Mouse (Mus musculus) CH12.LX (cell line): ENCODE data around the gene Acox2. TPM values are rescaled to one million over a fixed set of nuclear protein-coding genes. Genes with fewer than 3 reads are reported as not detected.

Source experiments
- DNase-seq: peaks from one replicate; pipeline ENCODE4 v3.0.0-alpha.2; 2013; ENCODE audit errors: extremely low read depth
- H3K27ac ChIP-seq: 2 replicates; pipeline ENCODE4 v1.5.1; 2012; ENCODE audit warnings: low read depth, mild to moderate bottlenecking, control low read depth, moderate library complexity; ENCODE audit not compliant: insufficient read depth
- H3K27me3 ChIP-seq: replicated peaks from 2 replicates; pipeline ENCODE3; 2012; ENCODE audit warnings: inconsistent platforms
- H3K36me3 ChIP-seq, 2 experiments: replicated peaks in 1 of 2; 2 replicates each; pipeline versions ENCODE3 to v1.6.1; 2012; ENCODE audit warnings: inconsistent platforms in 1 of 2, low read length in 1 of 2, mild to moderate bottlenecking in 1 of 2, mixed read lengths in 1 of 2, moderate library complexity in 1 of 2; ENCODE audit not compliant: control insufficient read depth in 1 of 2, insufficient read depth in 1 of 2
- H3K4me1 ChIP-seq, 2 experiments: 2 replicates each; pipeline ENCODE4 v1.6.1; 2012; ENCODE audit warnings: inconsistent platforms in 1 of 2, moderate library complexity in 1 of 2; ENCODE audit not compliant: insufficient read depth in 2 of 2, control insufficient read depth in 1 of 2
- H3K4me2 ChIP-seq: 2 replicates; pipeline ENCODE4 v1.6.1; 2012; ENCODE audit warnings: low read depth, mild to moderate bottlenecking, control low read depth; ENCODE audit not compliant: poor library complexity, insufficient read depth, severe bottlenecking
- H3K4me3 ChIP-seq, 3 experiments: fragments of 150-350 bp in 1 of 3; sonication (generic) in 1 of 3; replicated peaks in 1 of 3; 2 replicates each; pipeline versions ENCODE3 to v1.5.1; 2011 to 2012; ENCODE audit warnings: low read depth in 2 of 3, low read length in 2 of 3, mild to moderate bottlenecking in 2 of 3, moderate library complexity in 2 of 3, control low read depth in 1 of 3, improper control_type of control experiment in 1 of 3, inconsistent platforms in 1 of 3, mixed read lengths in 1 of 3; ENCODE audit not compliant: poor library complexity in 1 of 3
- H3K79me2 ChIP-seq: replicated peaks from 2 replicates; pipeline ENCODE4 v1.6.1; 2012; ENCODE audit warnings: mild to moderate bottlenecking, moderate library complexity; ENCODE audit not compliant: control insufficient read depth, poor library complexity, insufficient read depth, severe bottlenecking; ENCODE audit errors: extremely low read depth
- H3K9ac ChIP-seq: 2 replicates; pipeline ENCODE4 v1.6.1; 2012; ENCODE audit warnings: low read depth, mild to moderate bottlenecking, control low read depth, moderate library complexity; ENCODE audit not compliant: insufficient read depth
- H3K9me3 ChIP-seq: replicated peaks from 2 replicates; pipeline ENCODE3; 2012; ENCODE audit warnings: low read length, inconsistent platforms, mixed read lengths
- BHLHE40 ChIP-seq: IDR thresholded peaks from 2 replicates; pipeline ENCODE4 v1.6.1; 2011; ENCODE audit warnings: mild to moderate bottlenecking, low read depth, low read length, improper control_type of control experiment
- CHD1 ChIP-seq: IDR thresholded peaks from 2 replicates; pipeline ENCODE4 v1.6.1; 2012; ENCODE audit warnings: low read depth, low read length, improper control_type of control experiment, inconsistent platforms
- E2F4 ChIP-seq: IDR thresholded peaks from 2 replicates; pipeline ENCODE4 v1.6.1; 2011; ENCODE audit warnings: low read depth, low read length, improper control_type of control experiment; ENCODE audit not compliant: insufficient replicate concordance
- ELF1 ChIP-seq: IDR thresholded peaks from 2 replicates; pipeline ENCODE4 v1.6.1; 2014; ENCODE audit warnings: low read depth, mild to moderate bottlenecking, inconsistent platforms, low read length, improper control_type of control experiment
- GABPA ChIP-seq: IDR thresholded peaks from 2 replicates; pipeline ENCODE4 v1.6.1; 2012; ENCODE audit warnings: low read depth, low read length, improper control_type of control experiment, inconsistent platforms; ENCODE audit not compliant: insufficient replicate concordance
- JUN ChIP-seq: IDR thresholded peaks from 2 replicates; pipeline ENCODE4 v1.6.1; 2011; ENCODE audit warnings: low read depth, mild to moderate bottlenecking, low read length, improper control_type of control experiment, moderate library complexity; ENCODE audit not compliant: insufficient read depth
- MAFK ChIP-seq: IDR thresholded peaks from 2 replicates; pipeline ENCODE4 v1.6.1; 2011; ENCODE audit warnings: low read length, improper control_type of control experiment; ENCODE audit not compliant: insufficient replicate concordance
- MAX ChIP-seq: IDR thresholded peaks from 2 replicates; pipeline ENCODE4 v1.6.1; 2011; ENCODE audit warnings: low read length, improper control_type of control experiment
- MAZ ChIP-seq: IDR thresholded peaks from 2 replicates; pipeline ENCODE4 v1.6.1; 2012; ENCODE audit warnings: low read depth, mild to moderate bottlenecking, inconsistent platforms, low read length, improper control_type of control experiment, moderate library complexity
- MEF2A ChIP-seq: IDR thresholded peaks from 2 replicates; pipeline ENCODE4 v1.6.1; 2014; ENCODE audit warnings: low read depth, mild to moderate bottlenecking, inconsistent platforms, low read length, improper control_type of control experiment, borderline replicate concordance
- MXI1 ChIP-seq: IDR thresholded peaks from 2 replicates; pipeline ENCODE4 v1.6.1; 2011; ENCODE audit warnings: mild to moderate bottlenecking, low read depth, low read length, improper control_type of control experiment
- POLR2A ChIP-seq: IDR thresholded peaks from 2 replicates; pipeline ENCODE4 v1.6.1; 2011; ENCODE audit warnings: low read depth, mild to moderate bottlenecking, improper control_type of control experiment, low read length
- POLR2AphosphoS2 ChIP-seq: IDR thresholded peaks from 2 replicates; pipeline ENCODE4 v1.6.1; 2011; ENCODE audit warnings: low read depth, low read length, improper control_type of control experiment
- RAD21 ChIP-seq: IDR thresholded peaks from 2 replicates; pipeline ENCODE4 v1.6.1; 2011; ENCODE audit warnings: low read depth, mild to moderate bottlenecking, low read length, improper control_type of control experiment, moderate library complexity
- UBTF ChIP-seq: IDR thresholded peaks from 2 replicates; pipeline ENCODE4 v1.6.1; 2012; ENCODE audit warnings: low read depth, mild to moderate bottlenecking, inconsistent platforms, low read length, improper control_type of control experiment, moderate library complexity
- ZKSCAN1 ChIP-seq: IDR thresholded peaks from 2 replicates; pipeline ENCODE4 v1.6.1; 2012; ENCODE audit warnings: low read depth, inconsistent platforms, low read length, improper control_type of control experiment, borderline replicate concordance
- ZMIZ1 ChIP-seq: IDR thresholded peaks from 2 replicates; pipeline ENCODE4 v1.6.1; 2012; ENCODE audit warnings: low read depth, mild to moderate bottlenecking, inconsistent platforms, low read length, improper control_type of control experiment
- ZNF384 ChIP-seq: IDR thresholded peaks from 2 replicates; pipeline ENCODE4 v1.6.1; 2012; ENCODE audit warnings: low read depth, low read length, improper control_type of control experiment, inconsistent platforms
- dilution Hi-C: fragments of 300-500 bp; cut with MboI; formaldehyde crosslinking; loops from 2 replicates; pipeline ENCODE4 v1.14.3; 2020; ENCODE audit warnings: low sequenced_read_pairs; ENCODE audit not compliant: extremely low pct_unique_long_range_greater_than_20kb, extremely low pct_ligation_motif_present
- in situ Hi-C: fragments of 300-500 bp; cut with MboI; formaldehyde crosslinking; loops from 3 replicates; pipeline ENCODE4 v1.14.3; 2019; ENCODE audit warnings: low sequenced_read_pairs, low pct_ligation_motif_present, low pct_unique_long_range_greater_than_20kb, mixed read lengths
- polyA plus RNA-seq: library from polyadenylated mRNA; unstranded; fragments of >175 nt; gene quantifications from 2 replicates; pipeline ENCODE4 v1.2.1, GENCODE M21; 2012; ENCODE audit warnings: low read depth; ENCODE audit not compliant: insufficient read length
- total RNA-seq, 2 experiments: library from RNA; depleted of rRNA; stranded (reverse); fragments of 300-350 nt in 1 of 2; fragments of >200 nt in 1 of 2; gene quantifications; 2 replicates each; pipeline ENCODE4 v1.2.3; 2012 to 2014

Gene Acox2
- total and polyA plus RNA-seq, 3 experiments: not detected

DNA sequence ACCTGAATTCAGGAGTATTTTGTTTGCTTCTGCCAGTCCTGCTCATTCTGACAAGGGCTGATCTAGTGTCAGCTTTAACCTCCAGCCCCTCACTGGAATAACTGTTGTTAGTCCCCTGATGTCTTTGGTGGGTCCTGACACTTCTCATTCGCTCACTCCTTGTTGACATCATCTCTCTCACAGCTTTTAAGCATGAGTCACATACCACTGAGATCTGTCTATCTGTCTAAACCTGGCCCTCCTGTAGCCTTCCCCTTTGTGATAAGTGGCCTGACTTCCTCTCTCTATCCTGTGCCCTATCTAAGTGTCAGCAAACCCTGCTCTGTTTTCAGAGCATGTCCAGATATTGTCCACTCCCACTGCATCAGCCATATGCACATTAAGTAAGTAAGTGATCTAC, 25.9 kb downstream of the Acox2 start:
- dilution Hi-C loops: no loop called here
- no peak for DNase-seq
- Histone ChIP-seq H3K4me2 (no peak overlapping the region), H3K4me1 (peaks cover 9 to 12% of the 10 kb centered on the region in 2 experiments), H3K27ac (no peak overlapping the region), H3K4me3 (no peak overlapping the region), H3K9ac (no peak overlapping the region), H3K79me2 (no peaks in the 10 kb centered on the region), H3K36me3 (no peaks in the 10 kb centered on the region), H3K27me3 (no peaks in the 10 kb centered on the region), H3K9me3 (no peaks in the 10 kb centered on the region)
- in situ Hi-C loops: no loop called here
- TF ChIP-seq MEF2A: no peak
- no peak for TF ChIP-seq GABPA
- TF ChIP-seq UBTF: no peak

DNA sequence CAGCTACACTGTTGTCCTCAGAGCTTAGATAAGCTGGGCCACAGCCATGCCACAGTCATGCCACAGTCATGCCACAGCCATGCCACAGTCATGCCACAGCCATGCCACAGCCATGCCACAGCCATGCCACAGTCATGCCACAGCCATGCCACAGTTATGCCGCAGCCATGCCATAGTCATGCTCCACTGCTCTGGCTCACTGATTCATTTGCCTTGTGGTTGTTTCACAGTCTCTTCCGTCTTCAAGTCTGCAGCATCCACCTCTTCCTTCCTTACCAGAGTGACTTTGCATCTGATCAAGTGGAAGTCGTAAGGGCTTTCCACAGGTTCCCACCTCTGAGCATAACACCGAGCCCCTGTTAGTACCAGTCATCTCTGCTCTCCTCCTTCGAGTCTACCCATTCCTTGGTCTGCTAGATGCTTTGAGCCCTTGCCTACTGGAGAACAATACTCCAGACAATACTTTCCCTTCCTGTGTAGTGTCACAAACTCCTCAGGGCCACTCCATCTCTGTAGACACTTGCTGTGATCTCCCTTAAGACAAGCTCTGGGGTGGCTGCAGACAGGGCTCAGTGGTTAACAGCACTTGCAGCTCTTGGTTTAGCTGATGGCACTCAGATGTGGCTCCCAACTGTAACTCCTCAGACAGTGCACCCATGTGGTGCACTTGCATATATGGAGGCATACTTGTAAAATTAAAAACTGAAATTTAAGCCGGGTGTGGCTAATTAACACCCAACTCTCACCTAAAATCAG, 26.8 kb downstream of the Acox2 start:
- no peak overlapping the region for H3K27ac ChIP-seq
- dilution Hi-C loops (no loop called here), in situ Hi-C loops (no loop called here)
- peaks cover 8 to 11% of the 10 kb centered on the region in 2 experiments for H3K4me1 ChIP-seq
- peak overlapping the region in 1 of 3 experiments; percentile 27 for H3K4me3 ChIP-seq
- no peaks in the 10 kb centered on the region for H3K79me2 ChIP-seq
- TF ChIP-seq POLR2AphosphoS2 (no peak), MAX (no peak), RAD21 (no peak), E2F4 (no peak), CHD1 (no peak), ZKSCAN1 (no peak), GABPA (no peak), POLR2A (no peak), ZMIZ1 (no peak), ELF1 (no peak), JUN (no peak), BHLHE40 (no peak), UBTF (no peak), ZNF384 (no peak), MAZ (no peak), MXI1 (no peak), MAFK (no peak)
- H3K4me2 ChIP-seq: no peak overlapping the region
- H3K36me3 ChIP-seq: no peaks in the 10 kb centered on the region
- no peaks in the 10 kb centered on the region for H3K27me3 ChIP-seq
- no peak overlapping the region for H3K9ac ChIP-seq
- no peaks in the 10 kb centered on the region for H3K9me3 ChIP-seq
- no peak for DNase-seq
